Comparison of ENCODE assay signal across 16 mouse cellular contexts in genomic region chr16:44253797-44254634, GRCm38 (mm10).
A peak's percentile ranks its signal among the peaks of the same experiment; 100 is the strongest.
DNase-seq lines count a peak whose midpoint lies in the region; ATAC-seq and TF ChIP-seq lines count a peak whose summit lies in the region.
"Had no signal": no experiment of that assay in that cellular context is flagged by ENCODE, and none has a peak within 500 bp of the region (broad histone marks: within the 10 kb centered on the region; RNA-seq: fewer than 3 reads in every experiment).

No protein-coding gene starts in this region.

- H3K27me3 ChIP-seq in heart, postnatal 0 days (ENCODE audit: control insufficient read depth, insufficient read depth, low read length), result no peaks in the 10 kb centered on the region
- H3K27me3 ChIP-seq in heart, embryonic 12.5 days (replicated peaks), result 0 out of 2 replicates have a peak, but pooled peaks cover 7% of the 10 kb centered on the region
- H3K27me3 ChIP-seq in lung, embryonic 16.5 days (ENCODE audit: control insufficient read depth, insufficient read depth, low read depth, low read length), result no peaks in the 10 kb centered on the region
- no peaks in the 10 kb centered on the region for H3K27me3 ChIP-seq in stomach, embryonic 15.5 days (replicated peaks)
- H3K27me3 ChIP-seq: forebrain, embryonic 12.5 days; limb, embryonic 12.5 days; midbrain, embryonic 12.5 days had no signal

- H3K27ac ChIP-seq in heart, postnatal 0 days (ENCODE audit: low read depth), result no peak overlapping the region
- no peak overlapping the region for H3K27ac ChIP-seq in heart, embryonic 12.5 days (ENCODE audit: poor library complexity, severe bottlenecking)
- H3K27ac ChIP-seq in lung, embryonic 16.5 days (ENCODE audit: low read length), result peak overlapping the region; percentile 74
- H3K27ac ChIP-seq in stomach, embryonic 15.5 days, result peak overlapping the region; percentile 41; the same call in 1 of the 2 replicates
- H3K27ac ChIP-seq: forebrain, embryonic 12.5 days; heart, embryonic 10.5 days; limb, embryonic 12.5 days; liver, embryonic 14.5 days; midbrain, embryonic 12.5 days had no signal

- 0 out of 2 replicates have a peak, but pooled peaks have one; percentile 25 for ATAC-seq in heart, postnatal 0 days (ENCODE audit: insufficient read depth, low read depth)
- ATAC-seq in heart, embryonic 12.5 days (ENCODE audit: insufficient number of reproducible peaks, low FRiP score), result no peak
- ATAC-seq in lung, embryonic 16.5 days (ENCODE audit: low read depth), result peak; percentile 49
- no peak; the same call in 1 of the 2 replicates for ATAC-seq in stomach, embryonic 15.5 days (ENCODE audit: insufficient read depth, low FRiP score, low read depth)
- ATAC-seq: activated CD4-positive, CD25-positive, alpha-beta regulatory T cell, adult 4 months; Patski had no signal

- no peak for TF ChIP-seq EP300 in heart, postnatal 0 days (IDR thresholded peaks at IDR 0.05; ENCODE audit: low read depth)

- WGBS in heart, postnatal 0 days, result 60% methylated on average over 7 of the region's 7 CpGs
- WGBS in heart, embryonic 12.5 days, result 71% methylated on average over 7 of the region's 7 CpGs
- 55% methylated on average over 7 of the region's 7 CpGs for WGBS in lung, embryonic 16.5 days
- WGBS in stomach, embryonic 15.5 days, result 63% methylated on average over 7 of the region's 7 CpGs

- no peaks in the 10 kb centered on the region for H3K9me3 ChIP-seq in heart, postnatal 0 days (replicated peaks; ENCODE audit: control insufficient read depth, low read length)
- H3K9me3 ChIP-seq in heart, embryonic 12.5 days (replicated peaks), result no peaks in the 10 kb centered on the region
- H3K9me3 ChIP-seq in lung, embryonic 16.5 days (ENCODE audit: control insufficient read depth, low read length), result no peaks in the 10 kb centered on the region
- H3K9me3 ChIP-seq in stomach, embryonic 15.5 days, result no peaks in the 10 kb centered on the region
- H3K9me3 ChIP-seq: forebrain, embryonic 12.5 days; heart, embryonic 10.5 days; limb, embryonic 12.5 days; midbrain, embryonic 12.5 days had no signal

- DNase-seq in heart, postnatal 0 days (ENCODE audit: low spot score), result no peak
- no peak for DNase-seq in lung, postnatal 36 days
- peak; percentile 43 for DNase-seq in cerebellum, adult 8-10 months
- DNase-seq in spleen, adult 12 weeks (ENCODE audit: low spot score), result no peak
- no peak for DNase-seq in right cerebral cortex, adult 2 months (ENCODE audit: low spot score in 2 of 2)
- DNase-seq: spleen, adult 18-20 months had no signal

- H3K4me2 ChIP-seq in heart, postnatal 0 days (ENCODE audit: low read depth, low read length), result no peak overlapping the region
- no peak overlapping the region for H3K4me2 ChIP-seq in heart, embryonic 12.5 days
- no peak overlapping the region for H3K4me2 ChIP-seq in lung, embryonic 16.5 days (ENCODE audit: low read depth, low read length)
- H3K4me2 ChIP-seq in stomach, embryonic 15.5 days, result no peak overlapping the region
- H3K4me2 ChIP-seq: forebrain, embryonic 12.5 days; limb, embryonic 12.5 days; midbrain, embryonic 12.5 days had no signal

- H3K4me1 ChIP-seq in heart, postnatal 0 days (ENCODE audit: control insufficient read depth, insufficient read depth), result peaks cover 11% of the 10 kb centered on the region
- H3K4me1 ChIP-seq in heart, embryonic 12.5 days (replicated peaks), result no peaks in the 10 kb centered on the region; the same call in 1 of the 2 replicates
- H3K4me1 ChIP-seq in lung, embryonic 16.5 days (replicated peaks; ENCODE audit: control insufficient read depth, insufficient read depth, low read length), result no peaks in the 10 kb centered on the region; the same call in 1 of the 2 replicates
- H3K4me1 ChIP-seq in stomach, embryonic 15.5 days, result no peaks in the 10 kb centered on the region
- H3K4me1 ChIP-seq: forebrain, embryonic 12.5 days; limb, embryonic 12.5 days; midbrain, embryonic 12.5 days had no signal

- H3K4me3 ChIP-seq in heart, postnatal 0 days (ENCODE audit: low read depth, low read length), result no peak overlapping the region
- no peak overlapping the region for H3K4me3 ChIP-seq in heart, embryonic 12.5 days
- H3K4me3 ChIP-seq in lung, embryonic 16.5 days (ENCODE audit: low read length), result no peak overlapping the region
- H3K4me3 ChIP-seq in stomach, embryonic 15.5 days (replicated peaks), result no peak overlapping the region
- H3K4me3 ChIP-seq: forebrain, embryonic 12.5 days; heart, embryonic 10.5 days; limb, embryonic 12.5 days; midbrain, embryonic 12.5 days had no signal

- no peak for TF ChIP-seq CTCF in heart, postnatal 0 days (IDR thresholded peaks at IDR 0.05; ENCODE audit: low read depth)

- no peaks in the 10 kb centered on the region for H3K36me3 ChIP-seq in heart, postnatal 0 days (replicated peaks; ENCODE audit: control insufficient read depth, insufficient read depth, low read length)
- no peaks in the 10 kb centered on the region for H3K36me3 ChIP-seq in heart, embryonic 12.5 days
- H3K36me3 ChIP-seq in lung, embryonic 16.5 days (ENCODE audit: control insufficient read depth, insufficient read depth, low read length), result no peaks in the 10 kb centered on the region
- H3K36me3 ChIP-seq in stomach, embryonic 15.5 days, result no peaks in the 10 kb centered on the region
- H3K36me3 ChIP-seq: forebrain, embryonic 12.5 days; heart, embryonic 10.5 days; limb, embryonic 12.5 days; midbrain, embryonic 12.5 days had no signal

- H3K9ac ChIP-seq in heart, postnatal 0 days (replicated peaks; ENCODE audit: low read depth, low read length), result no peak overlapping the region
- no peak overlapping the region for H3K9ac ChIP-seq in heart, embryonic 12.5 days
- H3K9ac ChIP-seq in lung, embryonic 16.5 days (ENCODE audit: low read length), result no peak overlapping the region
- no peak overlapping the region for H3K9ac ChIP-seq in stomach, embryonic 15.5 days
- H3K9ac ChIP-seq: forebrain, embryonic 12.5 days; limb, embryonic 12.5 days; liver, embryonic 14.5 days; midbrain, embryonic 12.5 days had no signal

Comparison
In these comparisons a context has a peak if more than half of its experiments do, and no peak if none do; other contexts are left out.
1. ATAC-seq: peak in heart, postnatal 0 days (single experiment) and lung, embryonic 16.5 days (single experiment); none in heart, embryonic 12.5 days (single experiment) and stomach, embryonic 15.5 days (single experiment).
2. H3K27ac ChIP-seq: peak in lung, embryonic 16.5 days (single experiment) and stomach, embryonic 15.5 days (single experiment); none in heart, postnatal 0 days (single experiment) and heart, embryonic 12.5 days (single experiment).